8 mouse cellular contexts compared by ENCODE assay signal in genomic region chr9:15045740-15046139, GRCm38 (mm10). TPM values are rescaled to one million over a fixed set of nuclear protein-coding genes. Genes with fewer than 3 reads are reported as not detected.
DNase-seq lines count a peak whose midpoint lies in the region; ATAC-seq and TF ChIP-seq lines count a peak whose summit lies in the region.

No protein-coding gene starts in this region.

- peak overlapping the region; percentile 75 for H3K4me3 ChIP-seq in cerebellum, adult 2 months (replicated peaks; ENCODE audit: insufficient read depth, low read depth, low read length)
- H3K4me3 ChIP-seq in thymus, adult 2 months (ENCODE audit: control insufficient read depth, insufficient read depth, low read length) = peak overlapping the region; percentile 93
- H3K4me3 ChIP-seq in liver, embryonic 14.5 days (ENCODE audit: insufficient read depth in 1 of 2, low read depth in 2 of 2, low read length in 2 of 2) = peak overlapping the region; percentile 43 to 63

- no peak for ATAC-seq in liver, embryonic 14.5 days (ENCODE audit: insufficient read depth)

- TF ChIP-seq CTCF in cerebellum, adult 2 months (IDR thresholded peaks at IDR 0.05; ENCODE audit: borderline replicate concordance, insufficient read depth, low read depth, low read length) = no peak
- TF ChIP-seq CTCF in thymus, adult 2 months (IDR thresholded peaks at IDR 0.05; ENCODE audit: borderline replicate concordance, control insufficient read depth, extremely low read depth, insufficient read depth, low read length, poor library complexity) = no peak; the same call in 1 of the 2 replicates
- no peak for TF ChIP-seq CTCF in liver, embryonic 14.5 days (IDR thresholded peaks at IDR 0.05; ENCODE audit: low read depth)

- H3K36me3 ChIP-seq in thymus, adult 2 months (ENCODE audit: control insufficient read depth, insufficient read depth, low read length) = no peaks in the 10 kb centered on the region
- no peaks in the 10 kb centered on the region for H3K36me3 ChIP-seq in liver, embryonic 14.5 days (replicated peaks; ENCODE audit: control insufficient read depth, insufficient read depth, low read depth)

- H3K27me3 ChIP-seq in cerebellum, adult 2 months (ENCODE audit: control insufficient read depth, insufficient read depth, low read length) = no peaks in the 10 kb centered on the region
- H3K27me3 ChIP-seq in thymus, adult 2 months (ENCODE audit: control insufficient read depth, insufficient read depth, low read length) = no peaks in the 10 kb centered on the region
- H3K27me3 ChIP-seq in liver, embryonic 14.5 days (ENCODE audit: control insufficient read depth, insufficient read depth, low read length) = peaks cover 7% of the 10 kb centered on the region

- no peak for TF ChIP-seq EP300 in liver, embryonic 14.5 days (IDR thresholded peaks at IDR 0.05; ENCODE audit: low read depth)

- peaks cover 5% of the 10 kb centered on the region for H3K4me1 ChIP-seq in cerebellum, adult 2 months (ENCODE audit: control insufficient read depth, insufficient read depth, low read length)
- peaks cover 19% of the 10 kb centered on the region for H3K4me1 ChIP-seq in thymus, adult 2 months (replicated peaks; ENCODE audit: control insufficient read depth, insufficient read depth, low read length)
- H3K4me1 ChIP-seq in liver, embryonic 14.5 days (replicated peaks; ENCODE audit: control insufficient read depth in 2 of 2, insufficient read depth in 2 of 2, low read length in 1 of 2) = peaks cover 0 to 4% of the 10 kb centered on the region in 2 experiments; a peak in 2 of 4 replicates

- H3K9me3 ChIP-seq in liver, embryonic 14.5 days (ENCODE audit: control insufficient read depth, low read length) = no peaks in the 10 kb centered on the region

- TF ChIP-seq POLR2A in cerebellum, adult 2 months (IDR thresholded peaks at IDR 0.05; ENCODE audit: borderline replicate concordance, insufficient read depth, low read length) = no peak
- no peak for TF ChIP-seq POLR2A in thymus, adult 2 months (IDR thresholded peaks at IDR 0.05; ENCODE audit: control insufficient read depth, extremely low read depth, insufficient read depth, low read length, poor library complexity)

- H3K4me2 ChIP-seq in liver, embryonic 14.5 days (ENCODE audit: low read depth) = peak overlapping the region; percentile 56

- 37% methylated on average over 10 of the region's 10 CpGs for WGBS in cerebellum, adult 2 months
- 44% methylated on average over 10 of the region's 10 CpGs for WGBS in thymus, adult 2 months
- WGBS in liver, embryonic 14.5 days (ENCODE audit: insufficient replicate concordance) = 40% methylated on average over 10 of the region's 10 CpGs

- no peak for DNase-seq in cerebellum, adult 2 months
- no peak for DNase-seq in cerebellum, postnatal 4 days (ENCODE audit: low spot score in 2 of 2)
- no peak for DNase-seq in thymus, adult 2 months
- DNase-seq in thymus, postnatal 0 days (ENCODE audit: low spot score) = no peak
- no peak for DNase-seq in liver, embryonic 14.5 days (ENCODE audit: low read depth in 3 of 3, low spot score in 3 of 3)
- DNase-seq in frontal cortex, postnatal 10 days (ENCODE audit: low spot score in 2 of 2) = no peak
- no peak for DNase-seq in thymus, adult 18-20 months
- DNase-seq in B cell, adult 2 months = no peak

- no peak overlapping the region for H3K27ac ChIP-seq in cerebellum, adult 2 months (ENCODE audit: insufficient read depth, low read length)
- H3K27ac ChIP-seq in thymus, adult 2 months (ENCODE audit: control insufficient read depth, insufficient read depth, low read length) = peak overlapping the region; percentile 50
- H3K27ac ChIP-seq in liver, embryonic 14.5 days = no peak overlapping the region

- H3K9ac ChIP-seq in liver, embryonic 14.5 days (replicated peaks) = no peak overlapping the region

RNA-seq across cellular contexts. Expression of gene Panx1, which starts 0.5 kb away (rescaled TPM):
- polyA plus RNA-seq in cerebellum, adult 2 months (2012; rRNA removed) = 14.1 and 18.5 TPM in 2 replicates
- polyA plus RNA-seq in thymus, adult 2 months (2012; rRNA removed) = 145 and 155 TPM in 2 replicates
- polyA plus RNA-seq in thymus, postnatal 0 days (2015; fragmentation: Nextera tagmentation; extraction: Ambion mirVana) = 76.0 and 78.1 TPM in 2 replicates
- 0.92 and 2.8 TPM in 2 replicates for polyA plus RNA-seq in liver, embryonic 14.5 days (2012; rRNA removed)
- polyA plus RNA-seq in liver, embryonic 14.5 days (2014; fragmentation: Nextera tagmentation; extraction: Ambion mirVana) = 4.6 and 4.7 TPM in 2 replicates
